Mouse (Mus musculus) skeletal muscle tissue, adult 2 months (tissue): ENCODE results near the gene Syt5.

ENCODE experiments used
- DNase-seq: peaks from one replicate; pipeline ENCODE4 v3.0.0-alpha.2; 2012; ENCODE audit warnings: low read depth, low spot score

Gene Syt5

GRCm38 (mm10) chr7:4523205-4524130 lies 23.9 kb downstream of the Syt5 start:
- DNase-seq, result no peak

DNA sequence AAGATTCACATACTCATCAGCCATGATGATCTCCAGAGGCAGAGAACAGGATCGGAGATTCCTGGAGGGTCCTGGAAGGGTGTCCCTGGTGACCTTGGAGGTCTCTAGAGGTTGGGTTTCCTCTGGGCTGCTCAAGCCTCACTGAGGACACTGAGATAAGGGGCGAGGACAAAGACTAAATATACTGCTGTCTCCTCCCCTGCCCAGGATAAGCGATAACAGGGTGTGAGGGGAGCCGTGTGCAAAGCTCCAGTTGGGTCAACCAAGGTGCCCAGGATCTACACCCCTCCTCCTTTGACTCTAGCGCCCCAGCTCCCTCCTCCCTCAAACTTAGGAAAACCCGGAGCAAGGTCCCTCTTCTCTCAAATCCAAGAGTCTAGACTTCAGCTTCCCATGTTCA lies 25.0 kb downstream of the Syt5 start:
- DNase-seq, result no peak

DNA sequence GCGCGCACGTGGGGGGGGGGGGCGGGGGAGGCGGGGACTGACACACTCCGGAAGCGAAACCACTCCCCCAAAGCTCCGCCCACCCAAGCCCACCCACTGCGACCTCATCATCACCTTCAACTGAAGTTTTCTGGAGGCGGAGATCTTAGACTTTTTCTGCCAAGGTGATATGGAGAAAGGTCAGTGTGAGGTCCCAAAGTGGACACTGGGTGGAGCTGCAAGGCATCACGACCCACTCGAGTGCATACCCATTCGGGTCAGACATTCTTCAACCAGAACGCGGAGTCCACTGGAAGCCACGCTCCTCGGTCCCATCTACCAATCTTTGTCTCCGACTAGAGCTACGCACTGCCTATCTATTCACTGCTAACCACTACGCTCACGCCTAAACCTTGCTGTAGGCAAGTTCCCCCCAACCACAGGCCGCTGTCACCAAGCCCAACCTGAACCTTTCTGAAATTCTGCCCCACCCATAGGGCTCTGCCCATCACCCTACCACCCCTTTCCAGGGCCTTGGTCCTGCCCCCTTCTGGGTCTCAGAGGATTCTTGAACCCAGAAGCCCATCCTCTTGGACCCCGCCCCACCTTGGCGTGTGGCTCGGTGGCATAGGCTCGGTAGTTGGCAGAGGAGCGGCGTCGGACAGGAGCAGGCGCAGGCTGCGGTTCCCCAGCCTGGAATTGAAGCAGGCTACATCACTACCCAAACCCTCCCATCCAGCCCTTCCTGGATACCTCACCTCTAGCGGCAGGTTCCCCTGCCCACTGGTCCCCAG lies 25.9 kb downstream of the Syt5 start:
- no peak for DNase-seq

DNA sequence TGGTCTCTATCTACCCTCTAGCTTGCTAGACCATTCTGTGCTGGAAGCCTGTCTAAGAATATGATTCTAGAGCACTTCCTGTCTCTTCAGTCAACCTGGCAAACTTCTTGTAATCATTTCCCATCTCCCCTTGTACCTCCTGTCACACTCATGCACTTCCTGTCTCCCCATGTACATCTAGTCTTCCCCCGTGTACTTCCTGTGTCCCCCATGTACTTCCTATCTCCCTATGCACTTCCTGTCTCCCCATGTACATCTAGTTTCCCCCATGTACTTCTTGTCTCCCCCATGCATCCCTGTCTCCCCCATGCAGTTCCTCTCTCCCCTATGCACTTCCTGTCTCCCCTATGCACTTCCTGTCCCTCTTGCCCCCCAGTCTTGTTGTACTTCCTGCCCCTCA lies 28.9 kb downstream of the Syt5 start:
- no peak for DNase-seq

DNA sequence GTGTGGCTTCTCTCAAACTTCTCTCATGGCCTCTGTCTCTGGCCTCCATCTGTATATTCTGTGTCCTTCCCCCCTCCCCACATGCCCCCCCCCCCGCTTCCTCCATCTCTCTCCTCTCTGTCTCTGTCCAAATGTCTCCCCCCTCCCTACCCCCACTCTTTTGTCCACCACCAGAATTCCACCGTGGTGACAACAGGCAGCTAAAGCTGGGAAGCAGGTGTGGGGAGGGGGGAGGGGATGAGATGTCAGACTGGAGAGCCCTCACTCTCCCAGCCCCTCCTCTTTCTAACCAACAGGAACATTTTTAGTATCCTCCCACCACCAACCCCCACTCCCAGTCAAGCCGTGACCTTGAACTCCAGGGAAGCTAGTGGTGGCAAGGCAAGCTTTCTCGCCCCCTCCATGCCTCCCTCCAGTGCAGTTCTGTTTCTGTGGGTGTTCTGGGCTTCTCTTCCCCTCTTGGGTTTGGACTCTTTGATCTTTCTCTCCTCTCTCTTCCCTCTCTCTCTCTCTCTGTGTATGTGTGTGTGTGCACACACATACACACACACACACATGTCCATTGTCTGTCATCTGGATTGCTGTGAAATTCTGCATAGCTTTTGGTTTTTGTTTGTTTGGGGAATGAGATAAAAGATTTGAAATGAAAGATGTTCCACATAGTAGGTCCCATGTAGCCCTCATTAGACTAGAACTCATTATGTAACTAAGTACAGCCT lies 30.9 kb downstream of the Syt5 start, which contains the start of gene Tnnt1:
TSS of gene Tnnt1 (minus strand) at position 51 of the 719 bp plus-strand sequence.
- no peak for DNase-seq

DNA sequence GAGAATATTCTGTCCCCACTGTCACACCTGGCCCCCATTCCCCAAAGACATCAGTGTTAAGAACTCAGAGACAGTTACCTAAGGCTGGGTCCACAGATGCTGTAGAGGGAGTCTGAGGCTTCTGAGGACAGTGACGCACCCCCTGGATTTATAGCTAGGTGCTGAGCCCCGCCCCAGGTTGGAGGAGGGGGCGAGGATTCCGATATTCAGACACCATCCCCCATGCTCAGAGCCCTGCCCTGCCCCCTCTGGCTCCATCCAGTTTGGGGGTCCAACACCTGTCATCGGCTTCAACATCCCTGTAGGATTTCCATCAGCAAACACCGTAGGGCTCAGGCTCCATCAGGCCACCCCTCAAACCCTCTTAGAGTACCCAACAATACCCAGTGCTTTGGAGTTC lies 31.5 kb downstream of the Syt5 start:
- DNase-seq, result no peak

DNA sequence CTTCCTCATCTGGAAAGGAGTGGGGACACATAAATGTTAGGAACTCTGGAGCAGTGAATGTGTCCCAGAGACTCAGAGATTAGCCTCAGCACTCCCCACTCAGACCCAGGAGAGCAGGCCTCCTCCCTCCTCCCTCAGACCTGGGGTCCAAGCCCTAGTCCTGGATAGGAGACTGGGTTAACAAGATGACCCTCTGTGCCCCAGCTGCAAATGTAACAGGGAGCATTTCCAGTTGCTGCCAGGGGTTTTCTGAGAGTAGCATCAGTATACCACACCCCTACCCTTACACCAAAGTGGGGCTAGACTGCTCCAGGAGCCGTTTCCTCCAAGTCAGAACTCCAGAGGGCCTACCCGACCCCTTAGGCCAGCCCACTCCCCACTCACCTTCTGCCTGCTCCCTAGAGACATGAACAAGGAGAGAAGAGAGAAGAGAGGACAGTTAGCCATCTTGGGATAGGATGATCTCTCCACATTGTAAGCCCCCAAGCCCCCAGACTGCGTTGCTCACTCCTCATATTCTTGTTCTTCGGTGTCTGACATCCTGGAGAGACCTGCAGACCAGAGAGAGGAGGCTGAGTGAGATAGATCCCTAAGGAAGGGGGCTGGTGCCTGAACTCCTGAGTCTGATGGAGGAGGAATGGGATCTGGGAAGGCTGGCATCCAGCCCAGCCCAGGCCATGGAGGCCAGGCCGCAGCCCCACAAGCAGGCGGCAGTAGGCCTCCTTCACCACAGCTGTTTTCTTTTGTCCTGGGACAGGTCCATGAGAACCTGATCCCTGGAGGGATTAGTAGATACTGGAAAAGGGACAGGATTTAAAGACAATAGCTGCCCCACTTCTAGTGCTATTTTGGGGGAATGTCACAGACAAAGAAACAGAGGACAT lies 33.3 kb downstream of the Syt5 start:
- DNase-seq, result no peak

GRCm38 (mm10) chr7:4513236-4513635 lies 34.1 kb downstream of the Syt5 start:
- DNase-seq, result no peak

- DNase-seq, result no peak
Observed at GRCm38 (mm10) chr7:4511489-4512224, 35.7 kb downstream of the Syt5 start.

GRCm38 (mm10) chr7:4509863-4510608 lies 37.3 kb downstream of the Syt5 start:
- peak; percentile 54 for DNase-seq

- DNase-seq, result no peak
Observed at GRCm38 (mm10) chr7:4508739-4509116, 38.6 kb downstream of the Syt5 start.

DNA sequence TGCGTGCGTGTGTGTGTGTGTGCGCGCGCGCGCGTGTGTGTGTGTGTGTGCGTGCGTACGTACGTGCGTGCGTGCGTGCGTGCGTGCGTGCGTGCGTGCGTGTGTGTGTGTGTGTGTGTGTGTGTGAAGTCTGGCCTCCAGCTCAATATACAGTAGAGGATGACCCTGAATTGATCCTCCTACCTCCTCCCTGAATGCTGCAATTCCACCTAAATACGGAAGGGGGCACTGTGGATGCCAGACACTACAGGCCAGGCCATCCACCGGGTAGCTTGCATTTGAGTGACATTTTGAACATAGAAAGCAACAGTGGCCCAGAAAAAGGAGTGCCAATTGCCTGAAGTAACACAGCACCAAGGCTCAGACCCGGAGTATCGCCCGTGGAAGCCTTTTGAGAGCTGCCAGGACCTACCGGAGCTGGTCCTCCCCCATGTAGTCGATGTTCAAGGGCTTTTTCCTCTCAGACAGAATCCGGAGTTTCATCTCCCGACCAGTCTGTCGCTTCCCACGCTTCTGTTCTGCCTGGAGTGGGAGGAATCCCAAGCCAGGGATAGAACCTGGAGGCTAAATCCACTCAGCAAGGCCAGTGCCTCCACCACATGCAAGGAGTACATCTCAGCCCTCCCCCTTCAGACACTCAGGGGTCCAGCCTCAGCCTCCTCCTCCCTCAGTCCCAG lies 39.1 kb downstream of the Syt5 start:
- DNase-seq, result no peak

- no peak for DNase-seq
Observed at GRCm38 (mm10) chr7:4507220-4507619, 40.1 kb downstream of the Syt5 start.

- no peak for DNase-seq
Observed at GRCm38 (mm10) chr7:4504646-4505435, 42.5 kb downstream of the Syt5 start.

DNA sequence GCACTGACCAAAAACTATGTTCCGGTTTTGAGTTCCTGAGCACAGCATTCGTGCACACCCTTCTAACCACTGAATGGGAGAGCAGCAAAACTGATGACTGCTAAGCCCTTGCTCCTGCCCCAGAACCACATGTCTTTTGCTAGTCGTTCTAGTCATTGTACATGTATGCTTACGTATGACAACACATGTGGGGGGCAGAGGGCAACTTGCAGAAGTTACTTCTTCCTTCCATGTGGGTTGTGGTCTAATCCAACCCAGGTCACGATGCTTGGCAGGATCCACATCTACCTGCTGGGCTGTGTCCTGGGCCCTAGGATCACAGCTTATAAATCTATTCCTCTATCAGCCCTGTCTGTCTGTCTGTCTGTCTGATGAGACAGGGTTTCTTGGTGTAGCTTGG lies 43.5 kb downstream of the Syt5 start:
- DNase-seq, result no peak

DNA sequence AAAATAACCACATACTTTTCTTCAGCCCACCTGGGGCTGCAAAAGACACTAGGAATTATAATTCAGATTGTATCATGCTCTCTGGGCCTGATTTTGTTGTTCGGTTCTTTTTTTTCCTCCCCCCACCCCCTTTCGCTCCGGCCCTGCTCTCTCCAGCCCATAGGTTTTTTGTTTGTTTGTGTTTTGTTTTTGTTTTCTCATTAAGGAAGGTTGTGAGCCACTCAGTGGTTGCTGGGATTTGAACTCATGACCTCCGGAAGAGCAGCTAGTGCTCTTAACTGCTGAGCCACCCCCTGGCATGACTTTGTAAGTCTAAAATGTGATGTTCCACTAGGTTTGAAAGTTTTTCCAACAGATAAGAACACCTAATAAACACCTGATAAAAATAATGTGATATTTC lies 44.2 kb downstream of the Syt5 start:
- DNase-seq, result no peak

- DNase-seq, result peak; percentile 71
Observed at GRCm38 (mm10) chr7:4502421-4503090, 44.8 kb downstream of the Syt5 start.
